Mouse (Mus musculus): ENCODE data around the gene Kalrn.

- TF ChIP-seq GATA1 (IDR thresholded peaks at IDR 0.05; ENCODE audit: low read length) (no peak), TAL1 (IDR thresholded peaks at IDR 0.05; ENCODE audit: low read length) (no peak)
Measured at GRCm38 (mm10) chr16:34344895-34345876, 228.1 kb downstream of the Kalrn start.
